Mouse (Mus musculus) erythroblast, embryonic 14.5 days (primary cell): Measurements from ENCODE around the gene Slc6a17.

Experiments
- GATA1 ChIP-seq: IDR thresholded peaks from 2 replicates; pipeline ENCODE4 v1.6.1; 2012; ENCODE audit warnings: low read length, inconsistent platforms, mixed read lengths
- TAL1 ChIP-seq: IDR thresholded peaks from 3 replicates; pipeline ENCODE4 v1.6.1; 2012; ENCODE audit warnings: low read length, inconsistent platforms, mixed read lengths

DNA sequence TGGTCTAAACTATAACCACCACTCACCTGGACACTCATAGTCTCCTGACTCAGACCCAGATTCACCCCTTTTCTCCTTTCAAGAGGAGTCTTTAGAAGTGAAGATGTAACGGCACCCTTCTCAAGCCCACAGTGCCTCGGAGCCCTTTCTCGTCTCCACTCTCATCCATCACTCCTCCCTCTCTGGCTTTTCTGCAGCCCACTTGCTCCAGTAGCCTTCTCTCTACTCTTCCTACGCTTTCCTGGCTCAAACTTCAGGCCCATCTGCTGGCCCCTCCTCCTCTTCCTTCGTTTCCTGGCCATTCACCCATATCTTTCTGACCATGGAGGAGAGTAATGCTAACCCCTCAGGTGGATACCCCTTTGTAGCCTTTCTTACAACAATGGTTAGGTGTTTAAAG lies 3.1 kb upstream of the Slc6a17 start:
- TF ChIP-seq GATA1 (no peak), TAL1 (no peak)
